Mouse (Mus musculus) ES-Bruce4 (cell line): Measurements from ENCODE around the gene Bend3. TPM values are rescaled to one million over a fixed set of nuclear protein-coding genes. Genes with fewer than 3 reads are reported as not detected.

Source experiments
- H3K27ac ChIP-seq: 2 replicates; pipeline ENCODE4 v1.5.1; 2012; ENCODE audit warnings: low read length, inconsistent platforms; ENCODE audit not compliant: insufficient read depth
- H3K27me3 ChIP-seq: 2 replicates; pipeline ENCODE4 v1.6.1; 2012; ENCODE audit warnings: mild to moderate bottlenecking, low read length, inconsistent platforms; ENCODE audit not compliant: control insufficient read depth, poor library complexity, insufficient read depth, severe bottlenecking
- H3K36me3 ChIP-seq: 2 replicates; pipeline ENCODE4 v1.6.1; 2012; ENCODE audit warnings: inconsistent platforms, mild to moderate bottlenecking, low read length, moderate library complexity; ENCODE audit not compliant: control insufficient read depth, poor library complexity, insufficient read depth, severe bottlenecking
- H3K4me1 ChIP-seq: one replicate; pipeline ENCODE4 v1.8.1; 2011; ENCODE audit warnings: low read length; ENCODE audit not compliant: control insufficient read depth, insufficient read depth
- H3K4me3 ChIP-seq: 2 replicates; pipeline ENCODE4 v1.5.1; 2011; ENCODE audit warnings: low read depth, mild to moderate bottlenecking, low read length
- H3K9ac ChIP-seq: 2 replicates; pipeline ENCODE4 v1.6.1; 2012; ENCODE audit warnings: low read depth, mild to moderate bottlenecking, inconsistent platforms; ENCODE audit not compliant: poor library complexity, severe bottlenecking
- H3K9me3 ChIP-seq: replicated peaks from 2 replicates; pipeline ENCODE4 v1.6.1; 2012; ENCODE audit warnings: mild to moderate bottlenecking, low read length, inconsistent platforms; ENCODE audit not compliant: control insufficient read depth, poor library complexity, insufficient read depth, severe bottlenecking
- CTCF ChIP-seq: IDR thresholded peaks from one replicate; pipeline ENCODE4 v1.8.1; 2011; ENCODE audit warnings: low read depth, low read length
- EP300 ChIP-seq: IDR thresholded peaks from 2 replicates; pipeline ENCODE4 v1.6.1; 2011; ENCODE audit warnings: low read depth, low read length; ENCODE audit not compliant: insufficient read depth
- POLR2A ChIP-seq: IDR thresholded peaks from one replicate; pipeline ENCODE4 v1.8.1; 2011; ENCODE audit warnings: low read length; ENCODE audit not compliant: insufficient read depth
- polyA plus RNA-seq: library from polyadenylated mRNA; stranded (reverse); fragments of >200 nt; gene quantifications from 2 replicates; pipeline ENCODE4 v1.2.4, GENCODE M21; 2011; ENCODE audit warnings: low read depth; ENCODE audit not compliant: missing spikeins, insufficient read depth, insufficient read length

The Bend3 gene
- polyA plus RNA-seq, 1 experiment = 18.2 TPM

- TF ChIP-seq EP300 (no peak), CTCF (no peak), POLR2A (no peak)
- H3K4me3 ChIP-seq = peak overlapping the region; percentile 22
- no peaks in the 10 kb centered on the region for H3K4me1 ChIP-seq
- H3K36me3 ChIP-seq = no peaks in the 10 kb centered on the region
- H3K9ac ChIP-seq = 0 out of 2 replicates have a peak overlapping the region, but pooled peaks have one; percentile 4
- no peaks in the 10 kb centered on the region for H3K9me3 ChIP-seq
- H3K27me3 ChIP-seq = no peaks in the 10 kb centered on the region
- H3K27ac ChIP-seq = no peak overlapping the region
Measured at GRCm38 (mm10) chr10:43559313-43559712, 80.7 kb downstream of the Bend3 start.

GRCm38 (mm10) chr10:43560765-43561164, 82.1 kb downstream of the Bend3 start:
- H3K9ac ChIP-seq = no peak overlapping the region
- no peaks in the 10 kb centered on the region for H3K9me3 ChIP-seq
- H3K27me3 ChIP-seq = no peaks in the 10 kb centered on the region
- H3K4me3 ChIP-seq = no peak overlapping the region
- TF ChIP-seq CTCF = peak; percentile 45
- TF ChIP-seq EP300 = no peak
- no peak for TF ChIP-seq POLR2A
- H3K27ac ChIP-seq = no peak overlapping the region
- H3K36me3 ChIP-seq = no peaks in the 10 kb centered on the region
- H3K4me1 ChIP-seq = no peaks in the 10 kb centered on the region

GRCm38 (mm10) chr10:43561311-43561710, 82.7 kb downstream of the Bend3 start:
- no peaks in the 10 kb centered on the region for H3K4me1 ChIP-seq
- no peak overlapping the region for H3K9ac ChIP-seq
- H3K4me3 ChIP-seq = no peak overlapping the region
- no peaks in the 10 kb centered on the region for H3K36me3 ChIP-seq
- no peaks in the 10 kb centered on the region for H3K27me3 ChIP-seq
- no peaks in the 10 kb centered on the region for H3K9me3 ChIP-seq
- TF ChIP-seq EP300 (no peak), POLR2A (no peak), CTCF (no peak)
- no peak overlapping the region for H3K27ac ChIP-seq

Other genes with a start within 250 kb of the Bend3 start
- gene Gm9803, start 45.3 kb downstream of the Bend3 start, polyA plus RNA-seq = 28.5 and 40.0 TPM in 2 replicates
- 70.7 and 72.0 TPM in 2 replicates for gene 1700021F05Rik, start 62.2 kb downstream of the Bend3 start, polyA plus RNA-seq
- gene Cd24a, start 99.5 kb downstream of the Bend3 start, polyA plus RNA-seq = 126 and 131 TPM in 2 replicates